Mouse (Mus musculus) lung, adult 18-20 months (tissue): Measurements from ENCODE around the gene Patl1.
"Not testable (repeated sequence)": the region's sequence is repeated elsewhere in the genome, so short reads cannot be mapped to it uniquely, and the experiment has no call there.

Experiments
- DNase-seq, 2 experiments: peaks; one replicate each; pipeline ENCODE4 v3.0.0; 2022; ENCODE audit warnings: mixed read lengths in 2 of 2

Gene Patl1

DNA sequence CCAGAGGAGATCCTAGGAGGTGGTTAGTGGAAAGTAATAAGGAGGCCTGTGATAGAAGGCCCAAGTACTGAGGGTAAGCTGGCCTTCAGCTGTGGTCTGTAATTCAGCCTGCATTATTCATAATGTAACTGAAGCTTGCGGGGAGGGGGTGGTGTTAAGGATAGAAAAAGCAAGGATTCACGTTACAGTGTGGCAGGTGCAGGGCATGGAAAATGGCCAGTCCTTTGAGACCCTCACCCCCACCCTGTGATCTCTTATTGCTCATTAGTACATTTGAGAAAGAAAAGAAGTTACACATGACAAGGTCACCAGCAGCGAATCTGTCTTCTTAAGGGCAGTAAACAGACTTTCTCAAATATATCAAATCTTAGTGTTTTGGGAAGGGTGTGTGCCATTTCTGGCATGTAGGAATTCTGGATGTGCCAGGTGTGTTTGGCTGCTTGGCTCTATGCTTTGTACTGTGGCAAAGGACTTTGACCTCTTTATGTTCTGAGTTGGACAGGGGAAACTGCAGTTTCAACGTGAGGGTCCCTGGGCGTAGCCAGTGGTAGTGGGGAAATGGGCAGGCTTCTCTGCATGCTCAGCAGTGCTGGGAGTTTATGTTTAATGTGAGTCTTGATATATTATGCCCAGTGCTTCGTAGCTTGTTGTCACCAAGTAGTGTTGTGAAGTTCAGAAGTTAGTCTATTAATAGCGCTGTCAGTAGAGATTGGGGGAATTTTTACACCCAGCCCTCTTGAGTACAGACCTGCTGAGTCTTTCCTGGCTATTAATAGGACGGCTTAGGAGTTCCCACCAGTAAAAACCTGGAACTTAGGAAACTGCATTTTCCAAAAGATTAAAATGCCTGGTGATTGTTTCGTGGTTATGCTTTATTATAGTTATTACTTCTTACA is 57.2 kb downstream of the Patl1 start:
- no peak for DNase-seq

DNA sequence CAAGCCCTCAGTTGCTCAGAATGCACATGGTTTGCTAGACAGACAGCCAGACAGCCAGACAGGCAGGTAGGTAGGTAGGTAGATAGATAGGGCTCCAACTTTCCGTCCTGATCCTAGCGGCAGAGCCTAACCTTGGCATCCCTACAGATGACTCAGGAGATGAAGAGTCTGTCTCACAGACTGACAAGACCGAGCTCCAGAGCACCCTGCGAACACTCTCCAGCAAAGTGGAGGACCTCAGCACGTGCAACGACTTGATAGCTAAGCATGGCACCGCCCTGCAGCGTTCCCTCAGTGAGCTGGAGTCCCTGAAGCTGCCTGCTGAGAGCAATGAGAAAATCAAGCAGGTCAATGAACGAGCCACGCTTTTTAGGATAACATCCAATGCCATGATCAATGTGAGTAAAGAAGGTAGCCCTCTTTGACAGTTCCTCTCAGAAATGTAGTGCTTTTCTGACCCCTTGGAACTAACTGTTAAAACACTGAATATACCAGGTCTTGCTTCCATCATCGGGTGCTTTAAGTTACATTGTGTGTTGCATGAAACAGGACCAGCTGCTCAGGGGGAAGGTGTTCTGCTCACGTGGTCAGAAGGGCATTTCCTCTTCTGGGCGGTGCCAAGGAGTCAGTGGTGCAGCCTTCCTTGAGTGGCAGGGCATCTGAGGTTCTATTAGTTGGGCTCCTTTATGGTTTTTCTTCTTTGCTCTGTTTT is 61.5 kb downstream of the Patl1 start:
- no peak for DNase-seq

DNA sequence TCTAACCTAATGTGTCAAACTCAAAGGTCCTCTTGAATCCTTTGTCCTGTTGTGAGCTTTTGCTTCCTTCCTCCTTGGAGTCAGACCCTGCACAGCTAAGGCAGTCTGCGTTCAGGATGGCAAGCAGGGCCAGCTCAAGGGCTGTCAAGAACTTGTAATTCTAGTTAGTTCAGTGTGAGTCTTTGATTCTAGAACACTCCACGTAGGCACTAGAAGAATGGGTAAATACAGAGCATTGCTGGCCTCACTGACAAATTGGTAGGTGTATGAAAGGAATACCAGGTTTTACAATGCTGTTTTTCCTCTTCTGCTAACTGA is 62.0 kb downstream of the Patl1 start:
- peak; percentile 61 to 78 for DNase-seq

DNA sequence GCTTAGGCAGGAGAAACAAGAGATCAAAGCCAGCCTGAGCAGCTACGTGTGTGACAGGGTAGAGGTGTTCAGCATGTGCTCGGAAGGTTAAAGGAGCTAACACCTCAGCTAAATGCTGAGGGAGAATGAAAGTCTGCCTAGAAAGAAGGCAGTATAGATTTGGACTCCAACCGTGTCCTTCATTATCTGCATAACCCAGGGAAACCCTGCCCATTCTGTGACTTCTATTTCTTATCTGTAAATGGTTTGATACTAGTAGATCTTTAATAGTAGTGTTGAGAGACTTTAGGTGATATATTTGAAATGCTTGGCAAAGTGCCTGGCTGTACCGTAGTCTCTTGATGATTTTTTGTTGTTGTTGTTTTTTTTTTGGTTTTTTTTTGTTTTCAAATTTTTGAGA is 63.5 kb downstream of the Patl1 start:
- DNase-seq = no peak

DNA sequence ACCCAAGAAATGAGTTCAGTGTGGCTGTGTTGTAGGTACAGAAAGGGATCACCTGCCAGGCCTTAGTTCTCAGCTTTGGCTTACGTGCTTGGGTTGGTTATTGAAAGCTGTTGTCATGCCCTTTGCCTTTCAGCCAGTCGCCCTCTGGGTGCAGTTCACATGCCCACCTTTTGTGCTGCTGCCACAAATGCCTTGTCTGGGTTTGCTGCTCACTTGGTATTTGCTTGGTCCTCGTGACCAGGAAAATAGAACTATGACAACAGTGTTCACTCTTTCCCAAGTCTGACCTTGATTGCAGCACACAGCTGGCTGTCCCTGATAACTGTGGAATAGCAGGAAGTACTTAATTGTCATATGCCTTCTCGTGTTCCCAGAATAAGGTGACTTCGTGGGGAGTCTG is 65.2 kb downstream of the Patl1 start:
- DNase-seq = peak; percentile 26 to 53

DNA sequence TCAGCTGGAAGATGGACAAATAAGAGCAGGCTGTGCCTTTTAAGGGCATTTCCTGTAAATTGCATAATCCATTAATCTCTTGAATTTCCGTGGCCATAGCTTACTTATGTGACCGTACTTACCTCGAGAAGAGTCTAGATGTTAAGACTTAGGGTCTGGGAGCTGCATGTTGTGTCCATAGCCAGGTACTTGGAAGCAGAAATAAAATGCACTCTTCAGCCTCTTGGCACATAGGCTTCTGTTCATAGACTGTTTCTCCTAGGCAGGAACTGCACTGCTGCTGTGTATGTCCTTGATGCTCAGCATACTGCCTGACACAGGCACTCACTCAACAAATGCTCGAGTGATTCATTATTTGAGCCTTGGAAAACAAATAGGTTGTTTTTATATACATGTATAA is 68.3 kb downstream of the Patl1 start:
- DNase-seq = no peak

DNA sequence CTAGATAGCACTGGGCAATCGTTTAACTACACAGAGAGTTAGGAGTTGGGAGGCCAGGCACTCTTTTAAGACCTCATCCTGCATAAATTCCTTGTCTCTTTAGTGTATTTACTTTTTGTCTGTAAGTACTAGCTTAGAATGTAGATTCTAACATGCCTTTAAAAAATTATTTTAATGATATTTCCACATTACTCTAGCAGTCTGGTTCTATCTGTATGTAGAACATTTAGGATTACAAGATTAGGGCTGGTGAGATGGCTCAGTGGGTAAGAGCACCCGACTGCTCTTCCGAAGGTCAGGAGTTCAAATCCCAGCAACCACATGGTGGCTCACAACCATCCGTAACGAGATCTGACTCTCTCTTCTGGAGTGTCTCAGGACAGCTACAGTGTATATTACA is 72.4 kb downstream of the Patl1 start:
- DNase-seq = not testable (repeated sequence)

- DNase-seq = no peak
Observed at GRCm38 (mm10) chr19:11987841-11988240, 75.6 kb downstream of the Patl1 start.

DNA sequence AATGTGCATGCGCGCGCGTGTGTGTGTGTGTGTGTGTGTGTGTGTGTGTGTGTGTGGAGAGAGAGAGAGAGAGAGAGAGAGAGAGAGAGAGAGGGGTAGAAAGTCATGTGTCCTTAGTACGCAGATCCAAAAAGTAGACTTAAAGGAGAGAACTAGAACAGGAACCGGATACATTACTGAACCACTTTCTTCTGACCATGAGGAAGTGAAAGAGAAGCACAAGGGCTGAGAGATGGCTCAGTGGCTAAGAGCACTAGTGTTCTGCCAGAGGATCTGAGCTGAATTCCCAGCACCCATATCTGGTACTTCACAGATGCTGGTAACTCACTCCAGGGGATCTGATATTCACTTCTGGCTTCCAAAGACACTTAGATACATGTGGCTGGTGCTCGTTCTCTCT is 77.1 kb downstream of the Patl1 start:
- DNase-seq = no peak

DNA sequence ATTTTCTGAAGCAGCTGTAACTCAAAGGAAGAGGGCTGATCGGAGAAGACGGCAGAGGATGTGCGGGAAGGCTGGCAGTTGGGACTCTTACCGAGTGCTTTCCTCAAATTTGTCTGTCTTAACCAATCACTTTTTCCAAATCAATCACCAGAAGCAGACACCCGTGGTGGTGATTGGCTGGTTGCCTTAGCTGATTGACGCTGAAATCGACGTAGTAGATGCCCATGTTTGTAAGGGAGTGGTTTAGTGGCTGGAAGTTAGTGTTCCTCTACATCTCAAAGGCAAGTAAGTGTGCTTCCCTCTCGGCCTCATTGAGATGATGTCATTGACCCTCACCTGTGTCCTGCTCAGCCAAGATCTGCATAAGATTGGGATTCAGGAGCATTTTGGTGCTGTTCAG is 79.8 kb downstream of the Patl1 start:
- no peak for DNase-seq

- no peak for DNase-seq
Observed at GRCm38 (mm10) chr19:11992441-11993029, 80.3 kb downstream of the Patl1 start.
